Mouse (Mus musculus): Measurements from ENCODE around the gene Cers6. TPM values are rescaled to one million over a fixed set of nuclear protein-coding genes. Genes with fewer than 3 reads are reported as not detected.

Gene Cers6
- polyA plus RNA-seq, 2 experiments = 2.0 to 6.7 TPM

DNA sequence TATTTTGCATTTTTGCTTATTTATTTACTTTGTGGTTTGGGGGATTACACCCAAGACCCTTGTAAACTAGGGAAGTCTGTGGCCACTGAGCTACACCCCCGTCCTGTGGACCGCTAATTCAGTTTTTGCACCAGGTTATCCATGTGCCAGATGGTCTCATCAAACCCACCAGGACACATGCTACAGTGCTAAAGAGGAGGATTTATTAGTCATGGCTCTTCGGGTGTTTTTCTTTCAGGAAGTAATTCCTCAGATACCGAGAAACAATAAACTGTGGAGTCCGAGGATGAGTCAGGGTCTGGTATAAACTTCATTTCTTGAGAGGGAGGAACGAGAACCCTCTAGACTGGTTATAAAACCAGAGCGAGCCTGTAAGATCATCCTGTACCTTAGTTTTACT lies 49.5 kb downstream of the Cers6 start:
- Histone ChIP-seq H3K9ac (replicated peaks) (no peak overlapping the region), H3K27ac (no peak overlapping the region), H3K4me1 (replicated peaks; ENCODE audit: control insufficient read depth in 2 of 2, insufficient read depth in 2 of 2, low read length in 1 of 2) (peaks cover 0 to 2% of the 10 kb centered on the region in 2 experiments; a peak in 1 of 4 replicates), H3K9me3 (ENCODE audit: control insufficient read depth, low read length) (no peaks in the 10 kb centered on the region; the same call in 1 of the 2 replicates), H3K4me3 (ENCODE audit: insufficient read depth in 1 of 2, low read depth in 2 of 2, low read length in 2 of 2) (no peak overlapping the region), H3K27me3 (ENCODE audit: control insufficient read depth, insufficient read depth, low read length) (no peaks in the 10 kb centered on the region), H3K4me2 (ENCODE audit: low read depth) (no peak overlapping the region), H3K36me3 (replicated peaks; ENCODE audit: control insufficient read depth, insufficient read depth, low read depth) (no peaks in the 10 kb centered on the region)
- TF ChIP-seq EP300 (IDR thresholded peaks at IDR 0.05; ENCODE audit: low read depth) (no peak), CTCF (IDR thresholded peaks at IDR 0.05; ENCODE audit: low read depth) (no peak)
- DNase-seq (ENCODE audit: low read depth in 3 of 3, low spot score in 3 of 3) (no peak), ATAC-seq (ENCODE audit: insufficient read depth) (no peak)
- 67% methylated on average over 7 of the region's 7 CpGs for WGBS (ENCODE audit: insufficient replicate concordance)

DNA sequence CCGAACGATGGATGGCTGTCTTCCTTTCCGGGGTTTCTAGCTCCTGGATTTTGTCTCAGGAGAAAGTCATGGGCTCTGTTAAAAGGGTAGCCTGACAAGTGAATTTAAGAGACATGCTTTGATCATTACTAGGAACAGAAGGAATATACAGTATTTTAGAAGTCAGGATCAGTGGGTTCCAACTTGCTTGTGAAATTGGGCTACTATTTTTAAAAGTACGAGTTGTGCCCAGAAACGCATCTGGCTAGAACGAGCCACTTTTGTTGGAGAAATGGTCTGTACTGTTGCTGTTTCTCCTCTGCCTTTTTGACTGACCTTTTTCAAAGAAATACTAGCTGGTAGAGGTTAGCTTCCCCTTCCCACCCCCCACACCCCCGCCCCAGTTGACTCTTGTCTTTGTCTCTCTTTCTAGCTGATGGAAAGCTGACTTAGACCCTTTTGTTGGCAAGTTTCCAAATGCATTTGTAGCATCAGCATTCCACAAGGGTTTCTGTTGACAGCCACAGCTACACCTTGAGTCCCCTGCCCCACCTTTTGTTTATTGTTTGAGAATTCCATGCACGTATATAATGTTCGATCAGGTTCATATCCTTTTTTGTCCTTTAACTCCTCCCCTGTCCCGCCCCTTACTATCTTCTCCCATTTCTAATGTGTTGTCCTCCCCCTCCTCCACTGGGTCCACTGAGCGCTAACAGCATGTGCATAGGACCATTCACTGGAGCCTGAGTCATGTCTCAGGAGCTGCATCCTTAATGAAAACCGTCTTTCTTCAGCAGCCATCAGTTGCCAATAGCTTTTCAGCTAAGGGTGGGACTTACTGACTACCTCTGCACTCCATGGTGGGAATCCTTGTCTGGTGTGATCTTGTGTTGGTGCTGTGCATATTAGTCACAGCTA lies 50.6 kb downstream of the Cers6 start:
- DNase-seq (ENCODE audit: low read depth in 3 of 3, low spot score in 3 of 3) = no peak
- WGBS (ENCODE audit: insufficient replicate concordance) = 77% methylated on average over 12 of the region's 12 CpGs
- no peak overlapping the region for H3K4me2 ChIP-seq (ENCODE audit: low read depth)
- H3K9me3 ChIP-seq (ENCODE audit: control insufficient read depth, low read length) = no peaks in the 10 kb centered on the region
- no peak overlapping the region for H3K9ac ChIP-seq (replicated peaks)
- H3K27ac ChIP-seq = no peak overlapping the region
- ATAC-seq (ENCODE audit: insufficient read depth) = no peak
- no peaks in the 10 kb centered on the region for H3K27me3 ChIP-seq (ENCODE audit: control insufficient read depth, insufficient read depth, low read length)
- no peak overlapping the region for H3K4me3 ChIP-seq (ENCODE audit: insufficient read depth in 1 of 2, low read depth in 2 of 2, low read length in 2 of 2)
- no peak for TF ChIP-seq EP300 (IDR thresholded peaks at IDR 0.05; ENCODE audit: low read depth)
- TF ChIP-seq CTCF (IDR thresholded peaks at IDR 0.05; ENCODE audit: low read depth) = no peak
- H3K4me1 ChIP-seq (replicated peaks; ENCODE audit: control insufficient read depth in 2 of 2, insufficient read depth in 2 of 2, low read length in 1 of 2) = peaks cover 0 to 4% of the 10 kb centered on the region in 2 experiments; a peak in 1 of 4 replicates
- H3K36me3 ChIP-seq (replicated peaks; ENCODE audit: control insufficient read depth, insufficient read depth, low read depth) = no peaks in the 10 kb centered on the region

GRCm38 (mm10) chr2:68915742-68916141 lies 54.5 kb downstream of the Cers6 start:
- ATAC-seq (ENCODE audit: insufficient read depth) = no peak
- H3K27me3 ChIP-seq (ENCODE audit: control insufficient read depth, insufficient read depth, low read length) = no peaks in the 10 kb centered on the region
- H3K9me3 ChIP-seq (ENCODE audit: control insufficient read depth, low read length) = no peaks in the 10 kb centered on the region

GRCm38 (mm10) chr2:68916299-68916698 lies 55.1 kb downstream of the Cers6 start:
- Histone ChIP-seq H3K4me3 (ENCODE audit: insufficient read depth in 1 of 2, low read depth in 2 of 2, low read length in 2 of 2) (no peak overlapping the region), H3K4me2 (ENCODE audit: low read depth) (no peak overlapping the region), H3K36me3 (replicated peaks; ENCODE audit: control insufficient read depth, insufficient read depth, low read depth) (no peaks in the 10 kb centered on the region), H3K9ac (replicated peaks) (no peak overlapping the region), H3K27ac (no peak overlapping the region), H3K4me1 (replicated peaks; ENCODE audit: control insufficient read depth in 2 of 2, insufficient read depth in 2 of 2, low read length in 1 of 2) (peaks cover 0 to 2% of the 10 kb centered on the region in 2 experiments; a peak in 1 of 4 replicates), H3K9me3 (ENCODE audit: control insufficient read depth, low read length) (no peaks in the 10 kb centered on the region), H3K27me3 (ENCODE audit: control insufficient read depth, insufficient read depth, low read length) (no peaks in the 10 kb centered on the region)
- no peak for ATAC-seq (ENCODE audit: insufficient read depth)
- WGBS (ENCODE audit: insufficient replicate concordance) = 48% methylated on average over 3 of the region's 3 CpGs
- no peak for DNase-seq (ENCODE audit: low read depth in 3 of 3, low spot score in 3 of 3)
- no peak for TF ChIP-seq CTCF (IDR thresholded peaks at IDR 0.05; ENCODE audit: low read depth)
- TF ChIP-seq EP300 (IDR thresholded peaks at IDR 0.05; ENCODE audit: low read depth) = no peak

More at GRCm38 (mm10) chr2:68915742-68916141, 54.5 kb downstream of the Cers6 start:
- no peak for DNase-seq (ENCODE audit: low read depth in 3 of 3, low spot score in 3 of 3)
- H3K4me2 ChIP-seq (ENCODE audit: low read depth) = no peak overlapping the region
- H3K9ac ChIP-seq (replicated peaks) = no peak overlapping the region
- H3K27ac ChIP-seq = no peak overlapping the region
- H3K4me3 ChIP-seq (ENCODE audit: insufficient read depth in 1 of 2, low read depth in 2 of 2, low read length in 2 of 2) = no peak overlapping the region
- TF ChIP-seq EP300 (IDR thresholded peaks at IDR 0.05; ENCODE audit: low read depth) (no peak), CTCF (IDR thresholded peaks at IDR 0.05; ENCODE audit: low read depth) (no peak)
- H3K36me3 ChIP-seq (replicated peaks; ENCODE audit: control insufficient read depth, insufficient read depth, low read depth) = no peaks in the 10 kb centered on the region
- peaks cover 0 to 2% of the 10 kb centered on the region in 2 experiments; a peak in 1 of 4 replicates for H3K4me1 ChIP-seq (replicated peaks; ENCODE audit: control insufficient read depth in 2 of 2, insufficient read depth in 2 of 2, low read length in 1 of 2)

GRCm38 (mm10) chr2:68917010-68917409 lies 55.8 kb downstream of the Cers6 start:
- no peaks in the 10 kb centered on the region for H3K9me3 ChIP-seq (ENCODE audit: control insufficient read depth, low read length)
- no peak for TF ChIP-seq CTCF (IDR thresholded peaks at IDR 0.05; ENCODE audit: low read depth)
- TF ChIP-seq EP300 (IDR thresholded peaks at IDR 0.05; ENCODE audit: low read depth) = no peak
- H3K9ac ChIP-seq (replicated peaks) = no peak overlapping the region
- ATAC-seq (ENCODE audit: insufficient read depth) (no peak), DNase-seq (ENCODE audit: low read depth in 3 of 3, low spot score in 3 of 3) (no peak)
- no peaks in the 10 kb centered on the region for H3K36me3 ChIP-seq (replicated peaks; ENCODE audit: control insufficient read depth, insufficient read depth, low read depth)
- H3K4me3 ChIP-seq (ENCODE audit: insufficient read depth in 1 of 2, low read depth in 2 of 2, low read length in 2 of 2) = no peak overlapping the region
- no peak overlapping the region for H3K4me2 ChIP-seq (ENCODE audit: low read depth)
- H3K27ac ChIP-seq = no peak overlapping the region
- peaks cover 0 to 2% of the 10 kb centered on the region in 2 experiments; a peak in 1 of 4 replicates for H3K4me1 ChIP-seq (replicated peaks; ENCODE audit: control insufficient read depth in 2 of 2, insufficient read depth in 2 of 2, low read length in 1 of 2)
- no peaks in the 10 kb centered on the region for H3K27me3 ChIP-seq (ENCODE audit: control insufficient read depth, insufficient read depth, low read length)

Measured in liver, embryonic 14.5 days (tissue).